Mouse (Mus musculus): ENCODE results near the gene Sgta. TPM values are rescaled to one million over a fixed set of nuclear protein-coding genes. Genes with fewer than 3 reads are reported as not detected.

Sgta gene
- total and polyA plus RNA-seq, 3 experiments = 67.6 to 123 (median 104) TPM

DNA sequence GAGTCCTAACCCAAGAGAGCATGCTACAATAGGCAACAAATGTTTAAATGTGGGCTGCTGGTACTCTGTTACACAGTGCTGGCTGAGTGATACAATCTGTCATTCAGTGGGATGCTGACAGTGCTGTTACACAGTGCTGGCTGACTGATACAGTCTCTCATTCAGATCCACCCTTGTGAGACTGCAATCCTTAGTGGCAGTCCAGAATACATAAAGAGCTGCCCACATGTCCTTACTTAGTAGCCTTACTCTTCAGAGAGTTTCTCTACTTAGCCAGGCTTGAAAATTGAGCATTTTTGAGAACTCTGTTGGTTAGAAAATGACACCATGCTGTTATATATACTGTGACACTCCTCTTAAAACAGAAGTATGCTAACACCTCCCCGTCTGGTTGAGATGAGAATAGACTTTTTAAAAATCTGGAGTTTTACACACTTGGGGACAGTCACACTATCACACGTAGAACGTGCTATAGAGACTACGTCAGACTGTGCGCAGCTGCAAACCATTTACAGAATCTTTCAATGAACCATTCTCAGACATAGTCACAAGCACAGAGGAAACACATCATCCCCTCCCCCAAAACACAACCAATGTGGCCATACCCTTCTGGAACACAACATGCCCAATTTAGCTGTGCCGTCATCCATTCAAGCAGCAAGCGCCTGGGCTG is 53.8 kb downstream of the Sgta start:
- no peak for DNase-seq (ENCODE audit: extremely low read depth)
- dilution Hi-C loops (cut with MboI; ENCODE audit: extremely low pct_ligation_motif_present, extremely low pct_unique_long_range_greater_than_20kb, low sequenced_read_pairs) = no loop called here
- Histone ChIP-seq H3K27me3 (replicated peaks) (peaks cover 78% of the 10 kb centered on the region), H3K4me3 (replicated peaks in 1 of 3; ENCODE audit: low read depth in 2 of 3, low read length in 2 of 3, poor library complexity in 1 of 3) (no peak overlapping the region), H3K36me3 (replicated peaks in 1 of 2; ENCODE audit: control insufficient read depth in 1 of 2, insufficient read depth in 1 of 2, low read length in 1 of 2) (no peaks in the 10 kb centered on the region), H3K4me2 (ENCODE audit: insufficient read depth, low read depth, poor library complexity, severe bottlenecking) (no peak overlapping the region), H3K9ac (ENCODE audit: insufficient read depth, low read depth) (no peak overlapping the region), H3K79me2 (replicated peaks; ENCODE audit: control insufficient read depth, extremely low read depth, insufficient read depth, poor library complexity, severe bottlenecking) (no peaks in the 10 kb centered on the region), H3K4me1 (ENCODE audit: control insufficient read depth in 1 of 2, insufficient read depth in 2 of 2) (peaks cover 4 to 12% of the 10 kb centered on the region in 2 experiments; a peak in 3 of 4 replicates), H3K9me3 (replicated peaks; ENCODE audit: low read length) (no peaks in the 10 kb centered on the region), H3K27ac (ENCODE audit: insufficient read depth, low read depth) (no peak overlapping the region)
- in situ Hi-C loops (cut with MboI; ENCODE audit: low pct_ligation_motif_present, low pct_unique_long_range_greater_than_20kb, low sequenced_read_pairs) = no loop called here
- TF ChIP-seq BHLHE40 (IDR thresholded peaks at IDR 0.05; ENCODE audit: low read depth, low read length) = no peak
- no peak for TF ChIP-seq CTCF (conservative IDR thresholded peaks at IDR 0.05 in 1 of 2, IDR thresholded peaks at IDR 0.05 in 1 of 2; ENCODE audit: low read depth in 2 of 2, low read length in 2 of 2)
- TF ChIP-seq GABPA (IDR thresholded peaks at IDR 0.05; ENCODE audit: insufficient replicate concordance, low read depth, low read length) = no peak
- TF ChIP-seq MYC (IDR thresholded peaks at IDR 0.05; ENCODE audit: low read depth, low read length) = no peak
- no peak for TF ChIP-seq ETS1 (conservative IDR thresholded peaks at IDR 0.05; ENCODE audit: low read depth, low read length)
- TF ChIP-seq MAX (IDR thresholded peaks at IDR 0.05; ENCODE audit: low read length) = no peak
- TF ChIP-seq RAD21 (IDR thresholded peaks at IDR 0.05; ENCODE audit: low read depth, low read length) = no peak
- TF ChIP-seq SMC3 (IDR thresholded peaks at IDR 0.05; ENCODE audit: low read depth, low read length) = no peak
- TF ChIP-seq POLR2AphosphoS2 (IDR thresholded peaks at IDR 0.05; ENCODE audit: low read depth, low read length) = no peak
- no peak for TF ChIP-seq CHD2 (IDR thresholded peaks at IDR 0.05; ENCODE audit: low read length)
- no peak for TF ChIP-seq ZMIZ1 (IDR thresholded peaks at IDR 0.05; ENCODE audit: low read depth, low read length)
- TF ChIP-seq NELFE (IDR thresholded peaks at IDR 0.05; ENCODE audit: low read depth, low read length) = no peak
- TF ChIP-seq NRF1 (IDR thresholded peaks at IDR 0.05; ENCODE audit: low read depth, low read length) = no peak

DNA sequence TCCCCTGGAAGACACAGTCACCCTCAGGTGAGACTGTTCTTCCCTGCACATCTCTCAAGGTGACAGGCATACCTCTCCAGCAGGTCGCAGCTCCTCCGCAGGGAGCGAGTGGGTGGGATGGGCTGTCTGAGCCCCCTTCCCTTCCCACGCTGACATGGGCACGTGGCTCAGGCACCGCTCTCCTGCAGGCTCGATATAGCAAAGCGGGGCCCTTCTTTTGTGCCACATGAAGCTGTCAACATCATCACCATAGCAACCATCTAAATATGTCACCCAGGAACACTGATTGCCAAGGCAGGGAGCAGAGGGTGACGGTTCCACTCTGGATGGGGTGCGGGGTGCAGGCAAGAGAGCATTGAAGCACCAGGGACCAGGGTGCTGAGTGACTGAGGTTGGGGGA is 58.8 kb downstream of the Sgta start:
- H3K4me1 ChIP-seq (ENCODE audit: control insufficient read depth in 1 of 2, insufficient read depth in 2 of 2) = peaks cover 12 to 37% of the 10 kb centered on the region in 2 experiments
- dilution Hi-C loops (cut with MboI; ENCODE audit: extremely low pct_ligation_motif_present, extremely low pct_unique_long_range_greater_than_20kb, low sequenced_read_pairs) = no loop called here
- no peak overlapping the region for H3K9ac ChIP-seq (ENCODE audit: insufficient read depth, low read depth)
- H3K4me2 ChIP-seq (ENCODE audit: insufficient read depth, low read depth, poor library complexity, severe bottlenecking) = no peak overlapping the region
- no peaks in the 10 kb centered on the region for H3K36me3 ChIP-seq (replicated peaks in 1 of 2; ENCODE audit: control insufficient read depth in 1 of 2, insufficient read depth in 1 of 2, low read length in 1 of 2)
- H3K27ac ChIP-seq (ENCODE audit: insufficient read depth, low read depth) = no peak overlapping the region
- no peaks in the 10 kb centered on the region for H3K79me2 ChIP-seq (replicated peaks; ENCODE audit: control insufficient read depth, extremely low read depth, insufficient read depth, poor library complexity, severe bottlenecking)
- TF ChIP-seq TBP (conservative IDR thresholded peaks at IDR 0.05; ENCODE audit: low read depth, low read length) = no peak
- TF ChIP-seq E2F4 (IDR thresholded peaks at IDR 0.05; ENCODE audit: insufficient replicate concordance, low read depth, low read length) = no peak
- TF ChIP-seq KAT2A (IDR thresholded peaks at IDR 0.05; ENCODE audit: insufficient replicate concordance, low read length) = no peak
- no peak for TF ChIP-seq SIN3A (IDR thresholded peaks at IDR 0.05; ENCODE audit: low read length)
- TF ChIP-seq RAD21 (IDR thresholded peaks at IDR 0.05; ENCODE audit: low read depth, low read length) = no peak
- no peak for TF ChIP-seq ZMIZ1 (IDR thresholded peaks at IDR 0.05; ENCODE audit: low read depth, low read length)
- no peak for TF ChIP-seq MYC (IDR thresholded peaks at IDR 0.05; ENCODE audit: low read depth, low read length)
- no peak for TF ChIP-seq NRF1 (IDR thresholded peaks at IDR 0.05; ENCODE audit: low read depth, low read length)
- TF ChIP-seq SMC3 (IDR thresholded peaks at IDR 0.05; ENCODE audit: low read depth, low read length) = no peak
- no peak for TF ChIP-seq HCFC1 (IDR thresholded peaks at IDR 0.05; ENCODE audit: low read depth, low read length)
- in situ Hi-C loops (cut with MboI; ENCODE audit: low pct_ligation_motif_present, low pct_unique_long_range_greater_than_20kb, low sequenced_read_pairs) = loop anchor here (5.0 kb wide), 1 partner anchor 41 kb away; no protein-coding TSS in a partner anchor
- H3K27me3 ChIP-seq (replicated peaks) = peaks cover 67% of the 10 kb centered on the region
- peaks cover 3% of the 10 kb centered on the region for H3K9me3 ChIP-seq (replicated peaks; ENCODE audit: low read length)
- no peak overlapping the region for H3K4me3 ChIP-seq (replicated peaks in 1 of 3; ENCODE audit: low read depth in 2 of 3, low read length in 2 of 3, poor library complexity in 1 of 3)
- DNase-seq (ENCODE audit: extremely low read depth) = no peak

Measured in CH12.LX (cell line).